Mouse (Mus musculus) cortical plate, adult 2 months (tissue): Measurements from ENCODE around the gene Ifna2. TPM values are rescaled to one million over a fixed set of nuclear protein-coding genes. Genes with fewer than 3 reads are reported as not detected.

Experiments
- H3K27ac ChIP-seq: fragments of 200-500 bp; 2 replicates; pipeline ENCODE4 v1.5.1; 2012; ENCODE audit warnings: low read length, control low read depth, inconsistent platforms; ENCODE audit not compliant: insufficient read depth
- H3K4me1 ChIP-seq: fragments of 200-500 bp; 2 replicates; pipeline ENCODE4 v1.6.1; 2011; ENCODE audit warnings: low read length; ENCODE audit not compliant: control insufficient read depth, insufficient read depth
- H3K4me3 ChIP-seq: fragments of 200-500 bp; 2 replicates; pipeline ENCODE4 v1.5.1; 2011; ENCODE audit warnings: mild to moderate bottlenecking, low read length, control low read depth; ENCODE audit not compliant: insufficient read depth
- CTCF ChIP-seq: fragments of 200-500 bp; IDR thresholded peaks from 2 replicates; pipeline ENCODE4 v1.5.1; 2011; ENCODE audit warnings: mild to moderate bottlenecking, control low read depth, low read length; ENCODE audit not compliant: insufficient read depth; ENCODE audit errors: extremely low read depth
- POLR2A ChIP-seq: fragments of 200-500 bp; IDR thresholded peaks from 2 replicates; pipeline ENCODE4 v1.6.1; 2011; ENCODE audit warnings: mild to moderate bottlenecking, low read length, control low read depth; ENCODE audit not compliant: insufficient read depth; ENCODE audit errors: extremely low read depth
- polyA plus RNA-seq: library from polyadenylated mRNA; depleted of rRNA; stranded (reverse); fragments of >200 nt; gene quantifications from 2 replicates; pipeline ENCODE4 v1.2.3, GENCODE M21; 2012; rRNA removed

Gene Ifna2
- polyA plus RNA-seq, 1 experiment, result not detected

- no peak within 1 kb of the TSS for H3K4me3 ChIP-seq
- TF ChIP-seq POLR2A (no peak), CTCF (no peak)
- H3K27ac ChIP-seq, result no peak within 1 kb of the TSS
- no peaks in the 10 kb centered on the region for H3K4me1 ChIP-seq
These were observed 6.9 kb downstream of the Ifna2 start, which contains the start of gene Ifna16 for GRCm38 (mm10) chr4:88676824-88677223. Gene Ifna16, minus strand, starts transcription at chr4:88676924.

- Histone ChIP-seq H3K27ac (no peak overlapping the region), H3K4me3 (no peak overlapping the region), H3K4me1 (no peaks in the 10 kb centered on the region)
- TF ChIP-seq CTCF, result no peak
- TF ChIP-seq POLR2A, result no peak
These were observed 28.3 kb downstream of the Ifna2 start for GRCm38 (mm10) chr4:88655461-88655860.

DNA sequence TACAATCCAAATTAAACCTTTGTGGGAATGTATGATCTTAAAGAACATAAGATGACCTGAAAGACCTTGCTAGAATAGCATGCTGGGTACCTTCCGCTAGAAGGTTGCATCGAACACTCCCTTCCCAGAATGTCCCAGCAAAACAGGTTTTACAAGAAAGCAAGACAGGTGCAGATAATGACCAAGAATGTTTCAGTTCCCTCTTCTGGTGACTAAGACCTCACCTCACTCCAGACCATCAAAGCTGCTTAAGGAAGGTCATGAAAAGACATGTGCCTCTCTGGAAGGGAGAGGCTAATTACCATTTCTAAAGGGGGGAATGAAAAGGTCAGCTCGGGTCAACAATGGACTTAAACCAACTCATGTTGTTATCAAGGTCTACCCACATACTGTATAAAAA is 30.1 kb downstream of the Ifna2 start:
- Histone ChIP-seq H3K4me3 (no peak overlapping the region), H3K4me1 (no peaks in the 10 kb centered on the region), H3K27ac (no peak overlapping the region)
- no peak for TF ChIP-seq CTCF
- TF ChIP-seq POLR2A, result no peak

DNA sequence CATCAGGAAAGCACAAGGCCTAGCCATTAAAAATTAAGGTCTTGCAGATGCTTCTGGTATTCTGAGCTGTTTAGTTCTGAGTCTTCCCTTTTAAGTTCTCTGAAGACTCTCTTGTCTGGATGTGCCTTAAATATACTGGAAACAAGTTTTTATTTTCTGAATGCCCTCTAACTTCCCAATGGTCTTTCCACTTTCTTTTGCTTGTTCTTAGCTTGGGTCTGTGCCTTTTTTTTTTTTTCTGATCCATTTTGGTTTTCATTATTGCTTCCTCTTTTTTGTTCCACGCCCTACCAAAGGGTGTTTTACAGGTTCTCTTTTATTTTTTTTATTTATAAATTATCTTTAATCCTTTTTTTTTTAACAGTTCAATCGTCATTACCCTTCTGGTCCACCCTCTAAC is 39.4 kb downstream of the Ifna2 start, which contains the start of gene Ifna13:
Gene Ifna13 (minus strand): TSS at position 101 of the 400 bp plus-strand sequence.
- H3K27ac ChIP-seq, result no peak within 1 kb of the TSS
- TF ChIP-seq POLR2A (no peak), CTCF (no peak)
- H3K4me1 ChIP-seq, result no peaks in the 10 kb centered on the region
- no peak within 1 kb of the TSS for H3K4me3 ChIP-seq

DNA sequence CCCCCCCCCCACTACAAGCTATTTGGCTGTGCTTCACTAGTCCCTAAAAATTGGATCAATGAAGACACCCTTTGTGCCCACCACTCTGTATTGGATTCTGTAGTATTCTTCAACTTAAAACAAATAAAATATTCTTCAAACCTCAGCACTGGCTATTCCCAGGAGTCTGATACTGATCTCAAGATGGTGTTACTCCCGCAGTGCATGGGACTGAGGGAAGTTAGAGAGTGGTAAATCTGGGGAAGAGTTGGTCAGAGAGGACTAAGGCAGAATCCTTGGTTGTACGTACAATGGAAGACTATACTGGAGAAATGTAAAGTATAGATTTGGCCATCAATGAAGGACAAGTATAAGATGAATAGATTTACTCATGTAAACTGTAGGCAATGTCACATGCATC is 41.2 kb downstream of the Ifna2 start:
- TF ChIP-seq CTCF, result no peak
- TF ChIP-seq POLR2A, result no peak
- Histone ChIP-seq H3K4me3 (no peak overlapping the region), H3K27ac (no peak overlapping the region), H3K4me1 (no peaks in the 10 kb centered on the region)

DNA sequence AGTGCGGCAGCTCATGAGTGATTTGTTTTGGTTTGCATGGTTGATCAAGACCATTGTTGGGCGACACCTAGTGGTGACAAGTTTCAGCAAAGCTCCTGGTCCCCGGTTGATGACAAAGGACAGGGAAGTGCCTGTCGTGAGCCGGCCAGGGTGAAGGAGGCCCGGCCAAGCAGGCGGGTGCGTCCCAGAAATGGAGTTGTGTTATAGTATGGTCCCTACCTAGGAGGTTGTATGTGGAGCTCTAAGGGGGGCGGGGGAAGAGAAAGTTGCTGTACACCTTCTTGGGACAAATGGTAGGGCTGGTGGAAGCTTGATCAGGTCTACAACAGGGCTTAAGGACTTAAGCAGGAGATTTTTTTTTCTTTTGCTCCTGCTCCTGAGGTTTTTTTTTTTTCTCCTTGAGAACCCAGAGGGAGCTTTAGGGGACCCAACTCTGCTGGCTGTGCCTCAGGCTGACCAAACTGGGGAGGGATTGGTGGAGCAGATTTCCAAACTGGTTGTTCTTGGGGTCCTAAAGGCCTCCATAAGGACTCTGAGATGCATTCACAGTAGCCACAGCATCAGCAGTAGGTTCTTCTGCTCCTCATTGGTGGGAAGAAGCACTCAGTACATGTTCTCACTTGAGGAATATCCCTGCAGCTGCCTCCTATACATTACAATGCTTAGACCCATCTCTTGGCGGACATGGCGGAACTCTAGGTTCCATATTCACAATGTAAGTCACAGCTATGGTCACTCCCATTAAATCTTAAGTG is 42.5 kb downstream of the Ifna2 start:
- no peaks in the 10 kb centered on the region for H3K4me1 ChIP-seq
- no peak overlapping the region for H3K27ac ChIP-seq
- TF ChIP-seq POLR2A (no peak), CTCF (peak; percentile 75)
- H3K4me3 ChIP-seq, result peak overlapping the region; percentile 31

- Histone ChIP-seq H3K4me1 (no peaks in the 10 kb centered on the region), H3K4me3 (peak overlapping the region; percentile 31), H3K27ac (no peak overlapping the region)
- TF ChIP-seq CTCF (no peak), POLR2A (no peak)
These were observed 43.0 kb downstream of the Ifna2 start for GRCm38 (mm10) chr4:88640704-88641076.

GRCm38 (mm10) chr4:88634311-88634710 is 49.4 kb downstream of the Ifna2 start, which contains the start of gene C87499:
Gene C87499, minus strand, starts transcription at chr4:88634411.
- TF ChIP-seq CTCF (no peak), POLR2A (no peak)
- Histone ChIP-seq H3K4me1 (no peaks in the 10 kb centered on the region), H3K27ac (no peak within 1 kb of the TSS), H3K4me3 (no peak within 1 kb of the TSS)

Other genes with a start within 250 kb of the Ifna2 start
- 1.1 and 1.2 TPM in 2 replicates for gene Hacd4, start 245.0 kb downstream of the Ifna2 start, polyA plus RNA-seq
- not detected in 2 replicates for gene Ifnb1, start 161.1 kb downstream of the Ifna2 start, polyA plus RNA-seq
- not detected in 2 replicates for gene Ifna15, start 125.7 kb downstream of the Ifna2 start, polyA plus RNA-seq
- not detected in 2 replicates for gene Ifna14, start 112.1 kb downstream of the Ifna2 start, polyA plus RNA-seq
- not detected in 2 replicates for gene Ifna9, start 91.5 kb downstream of the Ifna2 start, polyA plus RNA-seq
- not detected in 2 replicates for gene Ifna12, start 80.5 kb downstream of the Ifna2 start, polyA plus RNA-seq
- not detected in 2 replicates for gene C87499, start 49.5 kb downstream of the Ifna2 start, polyA plus RNA-seq
- not detected in 2 replicates for gene Ifna13, start 39.5 kb downstream of the Ifna2 start, polyA plus RNA-seq
- gene Ifna16, start 7.0 kb downstream of the Ifna2 start, polyA plus RNA-seq, result not detected in 2 replicates
- not detected in 2 replicates for gene Ifnab, start 7.4 kb upstream of the Ifna2 start, polyA plus RNA-seq
- 0.61 and 1.2 TPM in 2 replicates for gene Gm26566, start 37.9 kb upstream of the Ifna2 start, polyA plus RNA-seq
- 38.5 and 40.5 TPM in 2 replicates for gene Klhl9, start 38.6 kb upstream of the Ifna2 start, polyA plus RNA-seq
- gene Gm13271, start 71.0 kb upstream of the Ifna2 start, polyA plus RNA-seq, result not detected in 2 replicates
- not detected in 2 replicates for gene Gm13283, start 76.2 kb upstream of the Ifna2 start, polyA plus RNA-seq
- gene Gm13290, start 89.9 kb upstream of the Ifna2 start, polyA plus RNA-seq, result not detected in 2 replicates
- gene Gm13289, start 93.0 kb upstream of the Ifna2 start, polyA plus RNA-seq, result not detected in 2 replicates
- gene Gm13272, start 95.9 kb upstream of the Ifna2 start, polyA plus RNA-seq, result not detected in 2 replicates
- not detected in 2 replicates for gene Ifnz, start 98.2 kb upstream of the Ifna2 start, polyA plus RNA-seq
- gene Gm13276, start 101.8 kb upstream of the Ifna2 start, polyA plus RNA-seq, result not detected in 2 replicates
- gene Gm13277, start 104.7 kb upstream of the Ifna2 start, polyA plus RNA-seq, result not detected in 2 replicates
- gene Gm13278, start 107.6 kb upstream of the Ifna2 start, polyA plus RNA-seq, result not detected in 2 replicates
- gene Gm13275, start 110.6 kb upstream of the Ifna2 start, polyA plus RNA-seq, result not detected in 2 replicates
- not detected in 2 replicates for gene Gm13279, start 113.5 kb upstream of the Ifna2 start, polyA plus RNA-seq
- gene Gm13285, start 115.8 kb upstream of the Ifna2 start, polyA plus RNA-seq, result not detected in 2 replicates
- not detected in 2 replicates for gene Gm13287, start 119.3 kb upstream of the Ifna2 start, polyA plus RNA-seq
- not detected in 2 replicates for gene Gm13288, start 121.6 kb upstream of the Ifna2 start, polyA plus RNA-seq
- not detected in 2 replicates for gene Ifna7, start 132.3 kb upstream of the Ifna2 start, polyA plus RNA-seq
- not detected in 2 replicates for gene Ifna11, start 136.0 kb upstream of the Ifna2 start, polyA plus RNA-seq
- gene Ifna6, start 143.5 kb upstream of the Ifna2 start, polyA plus RNA-seq, result not detected in 2 replicates
- gene Ifna5, start 151.6 kb upstream of the Ifna2 start, polyA plus RNA-seq, result not detected in 2 replicates
- gene Ifna4, start 157.9 kb upstream of the Ifna2 start, polyA plus RNA-seq, result not detected in 2 replicates
- gene Ifna1, start 166.2 kb upstream of the Ifna2 start, polyA plus RNA-seq, result not detected in 2 replicates
- gene Ifne, start 196.3 kb upstream of the Ifna2 start, polyA plus RNA-seq, result not detected in 2 replicates